Mouse (Mus musculus): Measurements from ENCODE around the gene Gpc6.

- TF ChIP-seq CTCF (IDR thresholded peaks at IDR 0.05; ENCODE audit: extremely low read depth, insufficient read depth, low read length) (no peak), POLR2A (IDR thresholded peaks at IDR 0.05; ENCODE audit: extremely low read depth, insufficient read depth, low read length) (no peak)
Measured at GRCm38 (mm10) chr14:117520706-117521105, 595.6 kb downstream of the Gpc6 start.

Measured in cortical plate, adult 2 months (tissue).